Mouse (Mus musculus) left cerebral cortex, postnatal 10 days (tissue): ENCODE data around the gene Lrrc4. TPM values are rescaled to one million over a fixed set of nuclear protein-coding genes. Genes with fewer than 3 reads are reported as not detected.

Experiments
- DNase-seq, 2 experiments: peaks; one replicate each; pipeline ENCODE4 v3.0.0; 2021 to 2022; ENCODE audit warnings: low spot score in 2 of 2, mixed read lengths in 1 of 2; ENCODE audit errors: extremely low spot score in 1 of 2
- intact Hi-C: fragments of 180-260 bp; cut with DNase I; formaldehyde crosslinking; loops from one replicate; pipeline ENCODE4 v1.15.1; 2025
- total RNA-seq, 2 experiments: library from RNA; stranded (reverse); gene quantifications; 2 replicates each; pipeline ENCODE4 v1.2.3; 2021

Gene Lrrc4
- total RNA-seq: 10 to 100 TPM; 73.3 to 73.8 TPM

DNA sequence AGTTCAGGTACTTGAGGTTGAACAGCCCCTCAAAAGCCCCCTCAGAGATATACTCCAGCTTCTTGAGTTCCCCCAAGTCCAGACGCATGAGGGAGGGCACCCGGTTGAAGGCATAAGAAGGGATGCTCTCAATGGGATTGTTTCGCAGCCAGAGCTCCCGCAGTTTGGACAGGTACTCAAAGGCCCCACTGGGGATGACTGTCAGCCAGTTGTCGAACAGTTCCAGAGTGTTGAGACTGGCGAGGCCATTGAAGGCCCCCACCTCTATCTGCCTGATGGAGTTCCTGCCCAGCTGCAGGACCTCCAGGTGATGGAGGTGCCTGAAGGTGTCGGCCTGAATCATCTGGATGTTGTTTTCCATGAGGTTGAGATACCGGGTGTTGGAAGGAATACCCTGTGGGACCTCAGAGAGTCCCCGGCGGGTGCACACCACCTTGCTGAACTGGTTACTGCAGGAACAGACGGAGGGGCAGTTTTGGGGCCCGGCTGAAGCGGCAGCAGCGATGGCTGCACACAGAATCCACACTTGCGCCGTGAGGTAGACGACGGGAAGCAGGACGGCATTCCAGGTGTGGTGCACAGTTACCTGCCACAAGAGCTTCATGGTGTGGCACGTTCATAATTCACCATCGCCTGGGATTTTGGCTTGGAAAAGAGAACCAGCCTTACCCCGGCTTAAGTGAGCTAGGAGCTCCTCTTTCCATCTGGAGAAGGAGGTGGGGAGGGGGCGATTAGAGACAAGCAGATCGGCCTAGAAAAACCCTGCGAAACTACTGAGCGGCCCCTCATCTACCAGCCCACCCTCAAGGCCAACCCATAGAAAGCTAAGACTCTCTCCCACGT, at the start of gene Lrrc4:
Lrrc4 (minus strand) TSS at position 737 of the 843 bp plus-strand sequence.
- no peak for DNase-seq
- intact Hi-C loops: loop anchor here (5.0 to 10.0 kb wide), 3 partner anchors 191 to 314 kb away; no protein-coding TSS in a partner anchor

DNA sequence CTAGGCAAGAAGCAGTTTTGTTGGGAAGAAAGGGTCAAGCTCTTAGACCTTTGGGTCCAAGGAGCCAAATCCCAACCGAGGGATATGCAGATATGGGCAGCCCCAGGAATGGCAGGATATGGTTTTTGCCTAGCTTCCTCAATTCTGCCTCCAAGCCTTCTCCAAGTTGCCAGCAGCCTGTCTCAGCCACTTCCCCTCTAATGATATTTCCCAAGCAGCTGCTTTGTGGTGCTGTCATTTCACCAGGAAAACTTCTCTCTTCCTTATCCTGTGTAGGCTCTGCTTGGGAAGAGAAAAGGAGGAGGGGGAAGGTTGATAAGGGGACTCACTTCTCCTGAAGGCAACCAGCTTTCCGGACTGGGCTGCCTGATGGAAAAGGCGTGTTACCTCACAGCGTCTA, 49.4 kb upstream of the Lrrc4 start:
- no peak for DNase-seq
- intact Hi-C loops: no loop called here

DNA sequence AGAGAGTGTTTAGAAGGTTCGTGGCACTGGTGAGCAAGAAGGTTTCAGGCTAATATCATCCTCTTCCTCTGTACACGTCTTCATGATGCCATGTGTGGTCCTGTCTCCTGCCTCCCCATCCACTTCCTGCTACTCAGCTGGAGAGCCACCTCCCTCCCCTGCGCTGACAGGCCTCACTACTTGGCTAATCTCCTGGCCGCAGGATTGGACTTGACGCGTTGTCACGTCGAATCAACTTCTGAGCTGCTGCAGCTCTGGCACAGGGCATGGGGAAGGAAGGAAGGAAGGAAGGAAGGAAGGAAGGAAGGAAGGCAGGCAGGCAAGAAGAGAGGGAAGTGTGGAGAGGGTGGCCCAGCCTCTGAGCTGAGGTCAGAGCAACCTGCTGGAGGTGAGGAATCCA, 47.8 kb upstream of the Lrrc4 start:
- DNase-seq: no peak
- intact Hi-C loops: no loop called here

DNA sequence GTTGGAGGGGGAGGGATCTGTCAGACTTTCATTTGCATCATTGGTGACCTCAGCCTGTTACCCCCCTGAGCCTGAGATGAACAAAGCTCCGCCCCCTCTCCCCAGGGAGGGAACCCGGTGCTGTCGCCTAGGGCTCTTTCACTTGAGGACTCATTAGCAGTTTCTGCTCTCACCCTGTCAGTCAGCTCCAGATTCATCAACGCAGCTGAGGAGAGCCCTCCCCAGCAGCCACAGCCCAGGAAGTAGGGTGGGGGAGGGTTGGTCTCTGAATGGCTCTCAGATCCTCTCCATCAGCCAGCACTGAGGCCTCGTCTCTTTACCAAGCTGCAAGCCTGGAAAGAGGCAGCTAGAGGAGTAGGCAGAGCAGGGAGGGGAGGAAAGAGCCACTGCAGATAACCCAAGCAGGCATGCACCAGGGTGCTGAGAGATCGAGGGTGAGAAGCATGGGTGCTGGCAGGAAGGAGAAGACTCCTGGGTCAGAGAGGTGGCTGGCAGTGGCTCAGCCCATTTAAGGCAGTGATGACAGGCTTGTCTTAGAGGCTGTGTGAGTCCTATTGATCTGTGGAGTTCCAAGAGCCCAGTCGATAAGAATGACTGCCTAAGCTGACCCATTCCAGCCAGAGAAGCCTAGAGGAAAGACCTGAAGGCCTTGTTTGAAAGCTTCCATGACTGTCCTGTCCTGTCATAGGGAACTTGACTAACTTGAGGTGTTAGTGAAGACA, 46.6 kb upstream of the Lrrc4 start:
- DNase-seq: peak; percentile 36 to 52
- intact Hi-C loops: no loop called here

DNA sequence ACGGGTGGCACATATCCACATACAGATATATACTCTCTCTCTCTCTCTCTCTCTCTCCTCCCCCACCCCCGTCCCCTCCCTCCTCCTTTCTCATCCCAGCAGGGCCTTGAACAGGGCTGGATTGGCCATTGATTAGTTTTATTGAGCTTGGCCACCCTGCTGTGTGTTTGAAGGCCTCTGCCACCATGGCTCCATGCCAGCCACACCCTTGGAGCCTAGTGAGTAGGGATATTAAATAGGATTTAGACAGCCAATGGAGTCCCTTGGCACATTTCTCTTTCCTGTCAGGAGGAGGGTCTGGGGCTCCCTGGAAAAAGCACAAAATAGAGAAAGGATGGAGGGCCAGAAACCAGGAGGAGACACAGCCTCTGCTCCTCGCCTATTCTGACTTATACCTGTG, 44.9 kb upstream of the Lrrc4 start:
- intact Hi-C loops: no loop called here
- no peak for DNase-seq

DNA sequence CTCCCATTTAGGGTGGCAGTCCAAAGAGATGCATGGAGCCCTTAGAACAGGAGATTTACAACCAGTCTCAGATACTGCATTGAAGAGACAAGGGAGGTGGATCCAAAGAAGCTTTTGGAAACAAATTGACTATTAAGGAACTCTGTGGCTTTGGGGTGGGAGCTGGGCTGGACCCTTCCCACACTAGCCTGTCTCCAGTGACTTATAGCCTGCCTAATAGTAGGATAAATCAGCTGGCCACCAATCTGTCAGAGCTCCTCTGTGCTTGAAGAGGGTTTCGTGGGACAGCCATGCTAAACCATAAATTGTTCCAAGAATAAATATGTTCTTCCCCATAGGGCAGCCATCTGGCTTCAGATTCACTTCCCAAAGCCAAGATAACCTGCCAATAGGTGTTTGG, 43.8 kb upstream of the Lrrc4 start:
- intact Hi-C loops: no loop called here
- DNase-seq: no peak

DNA sequence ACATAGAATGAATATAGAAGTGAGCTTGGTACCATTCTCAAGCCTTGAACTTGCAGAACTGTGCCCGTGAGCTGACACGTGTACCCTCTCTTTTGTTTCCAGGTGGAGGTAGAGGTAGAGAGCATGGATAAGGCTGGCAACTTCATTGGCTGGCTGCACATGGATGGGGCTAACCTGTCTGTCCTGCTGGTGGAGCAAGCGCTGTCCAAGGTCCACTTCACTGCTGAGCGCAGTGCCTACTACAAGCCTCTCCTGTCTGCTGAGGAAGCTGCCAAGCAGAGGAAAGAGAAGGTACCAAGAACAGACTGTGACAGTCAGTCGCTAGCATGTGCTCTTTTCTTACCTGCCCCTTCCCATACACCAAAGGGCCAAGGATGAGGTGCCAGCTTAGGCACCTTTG, 43.2 kb upstream of the Lrrc4 start:
- intact Hi-C loops: no loop called here
- no peak for DNase-seq

DNA sequence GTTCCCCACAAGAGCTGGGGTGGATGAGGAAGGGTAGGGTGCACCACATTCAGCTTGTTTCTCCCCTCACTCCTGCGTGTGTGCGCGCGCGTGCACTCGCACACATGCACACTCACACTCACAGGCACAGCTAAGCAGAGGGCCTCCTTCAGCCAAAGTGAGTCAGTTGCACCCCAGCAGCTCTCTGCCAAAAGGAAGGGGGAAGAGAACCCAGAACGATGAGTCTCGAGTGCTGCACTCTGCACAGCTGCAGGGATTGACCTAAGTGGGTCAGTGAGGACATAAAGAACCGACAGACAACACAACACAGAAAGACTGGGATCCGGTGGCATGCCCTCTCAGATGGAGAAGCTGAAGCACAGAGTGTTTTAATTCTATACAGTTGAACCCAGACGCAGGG, 42.5 kb upstream of the Lrrc4 start:
- no peak for DNase-seq
- intact Hi-C loops: no loop called here

DNA sequence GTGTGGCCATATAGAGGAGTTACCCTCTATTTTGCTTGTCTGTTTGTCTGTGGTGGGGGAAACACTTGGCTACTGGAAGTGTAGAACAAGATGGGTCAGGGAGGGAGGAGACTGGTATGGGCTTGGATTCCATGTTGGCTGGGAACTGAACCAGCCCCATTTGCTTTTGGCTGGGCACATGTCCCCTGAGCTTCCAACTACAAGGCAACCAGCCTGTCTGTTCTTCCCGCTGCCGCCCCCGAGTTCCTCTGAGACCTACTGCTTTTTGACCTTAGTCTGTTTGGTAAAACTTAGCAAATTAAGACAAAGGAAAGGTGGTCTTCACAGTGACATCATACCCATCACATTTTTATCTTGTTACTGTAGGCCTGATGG, 40.9 kb upstream of the Lrrc4 start:
- intact Hi-C loops: no loop called here
- no peak for DNase-seq

DNA sequence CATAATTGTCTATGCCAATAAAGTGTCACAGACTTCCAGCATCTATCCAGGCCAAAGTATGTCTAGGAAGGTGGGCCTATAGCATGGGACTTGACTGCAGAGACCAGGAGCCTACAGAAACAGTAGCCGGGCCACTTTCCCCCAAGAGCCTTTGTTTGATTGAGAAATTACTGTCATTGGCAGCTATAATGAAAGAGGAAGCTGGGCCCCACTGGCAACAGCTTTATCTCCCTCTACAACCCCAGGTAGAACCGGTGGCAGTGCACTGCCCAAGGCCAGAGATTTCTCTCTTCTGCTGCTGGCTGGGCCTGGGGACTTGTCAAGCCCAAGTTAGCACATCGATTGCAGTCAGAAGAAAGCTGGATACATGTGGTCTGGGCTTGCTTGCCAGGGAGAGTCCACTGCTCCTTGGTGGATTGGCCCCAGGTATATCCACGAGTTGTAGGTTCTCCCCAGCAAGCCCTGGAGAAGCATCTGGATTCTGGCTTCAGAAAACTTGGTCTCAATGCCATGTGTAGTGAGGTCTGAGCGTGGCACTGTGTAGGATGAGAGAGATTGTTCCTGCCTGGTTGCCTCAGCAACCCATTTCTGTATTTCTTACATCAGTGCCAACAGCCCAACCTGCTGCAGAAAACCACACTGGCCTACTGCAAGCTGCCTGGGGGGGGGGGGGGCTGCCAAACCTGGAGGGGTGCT, 40.3 kb upstream of the Lrrc4 start:
- intact Hi-C loops: no loop called here
- DNase-seq: peak in 1 of 2 experiments; percentile 42

DNA sequence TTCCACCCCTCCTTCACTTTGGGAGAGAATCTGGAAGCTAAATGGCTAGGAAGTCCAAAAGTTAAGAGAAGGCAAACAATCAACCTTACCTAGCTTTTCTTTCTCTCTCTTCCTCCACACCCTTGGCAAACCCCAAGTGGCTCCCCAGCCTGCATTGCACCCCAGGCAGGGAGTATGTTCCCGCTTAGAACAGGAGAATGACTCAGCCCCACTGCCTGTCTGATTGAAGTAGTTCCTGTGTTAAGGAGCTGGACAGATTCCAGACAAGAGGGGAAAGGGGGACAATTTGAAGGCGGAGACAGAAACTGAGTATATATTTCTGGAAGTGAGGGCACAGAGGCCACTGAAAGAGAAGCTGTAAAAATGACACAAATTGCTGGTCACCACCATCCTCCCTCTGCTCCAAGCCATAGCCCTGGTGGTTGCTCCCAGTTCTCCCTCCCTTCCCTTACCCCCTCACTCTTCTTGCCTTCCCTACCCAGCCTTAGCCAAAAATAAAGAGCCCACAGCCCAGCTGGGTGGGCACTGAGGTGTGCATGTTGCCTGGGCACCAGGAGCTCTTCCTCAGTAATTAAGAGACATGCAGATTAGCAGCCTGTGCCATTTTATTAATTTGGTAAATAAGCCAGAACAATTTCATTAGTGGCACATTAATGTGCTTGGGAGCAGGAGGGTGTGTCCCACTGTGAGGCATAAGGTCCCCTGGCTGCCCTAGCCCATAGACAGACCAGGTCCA, 36.1 kb upstream of the Lrrc4 start:
- intact Hi-C loops: no loop called here
- no peak for DNase-seq

DNA sequence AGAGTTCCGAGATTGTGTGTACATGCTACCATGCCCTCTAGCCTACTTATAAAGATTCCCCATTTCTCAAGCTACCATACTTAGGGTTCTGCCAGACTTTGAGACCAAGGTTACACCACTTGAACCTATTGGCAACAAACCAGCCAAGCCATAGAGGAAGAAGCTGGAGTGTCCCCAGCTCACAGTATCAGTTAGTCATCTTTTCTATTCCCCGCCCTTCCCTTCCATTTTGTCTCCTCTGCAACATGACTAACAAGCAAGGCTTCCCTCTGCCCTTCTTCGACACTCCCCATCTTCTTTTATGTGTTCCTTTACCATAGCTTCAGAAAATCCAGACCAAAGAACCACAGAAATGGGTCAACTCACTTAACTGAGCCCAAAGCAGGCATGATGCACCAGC, 34.7 kb upstream of the Lrrc4 start:
- intact Hi-C loops: no loop called here
- DNase-seq: no peak

DNA sequence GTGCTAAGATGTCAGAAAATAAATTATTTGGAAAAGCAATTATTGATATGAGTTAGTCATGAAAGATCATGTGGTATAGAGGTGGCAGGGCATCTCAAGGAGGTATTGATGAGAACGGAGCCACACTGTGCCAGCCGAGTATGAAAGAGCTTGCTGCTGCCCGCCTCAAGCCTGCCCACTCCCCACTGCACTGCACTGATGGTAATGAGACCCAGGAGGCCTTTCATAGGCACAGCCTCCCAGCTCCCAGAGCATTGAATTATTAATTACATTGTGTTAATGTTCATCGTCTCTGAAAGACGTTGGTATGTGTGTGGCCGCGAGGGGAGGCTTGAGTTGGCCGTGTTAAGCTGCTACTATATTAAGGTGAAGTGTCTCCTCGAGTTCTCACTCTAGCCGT, 33.6 kb upstream of the Lrrc4 start:
- DNase-seq: no peak
- intact Hi-C loops: no loop called here

DNA sequence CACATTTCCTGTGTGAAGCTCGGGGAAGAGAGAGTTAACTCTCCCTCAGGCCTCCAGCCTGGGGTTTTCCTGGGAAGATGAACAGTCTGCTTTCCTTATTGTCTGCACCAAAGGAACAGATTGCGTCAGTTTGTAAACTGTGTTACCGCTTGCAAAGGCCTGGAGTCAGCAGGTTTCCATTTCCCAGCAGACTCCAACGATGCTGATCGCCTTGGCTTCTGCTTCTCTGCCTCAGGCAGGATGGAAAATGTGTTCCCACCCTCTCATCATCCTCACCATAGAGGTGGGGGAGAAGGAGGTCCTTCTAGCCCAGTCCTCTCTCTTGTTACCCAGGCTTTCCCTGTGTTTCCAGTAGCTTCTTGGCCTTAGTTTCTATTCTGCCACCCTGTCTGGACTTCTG, 33.1 kb upstream of the Lrrc4 start:
- intact Hi-C loops: no loop called here
- DNase-seq: peak in 1 of 2 experiments; percentile 47

DNA sequence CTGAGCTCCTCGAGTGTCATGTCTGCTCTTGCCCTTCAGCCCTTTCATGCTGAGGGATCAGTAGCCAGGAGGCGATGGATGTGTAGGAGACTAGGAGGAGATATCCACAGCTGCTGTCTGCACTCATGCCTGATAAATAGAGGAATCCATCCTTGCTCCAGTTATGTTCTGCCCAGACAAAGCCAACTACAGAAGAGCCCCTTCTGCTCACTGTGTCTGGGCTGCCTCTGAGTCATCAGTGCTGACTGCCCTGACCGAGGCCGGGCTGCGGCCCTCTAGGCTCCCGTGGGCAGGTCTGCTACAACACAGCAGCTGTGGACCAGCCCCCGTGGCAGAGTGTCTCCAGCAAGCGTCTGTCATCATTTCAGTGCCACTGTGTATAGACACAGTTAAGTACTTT, 30.8 kb upstream of the Lrrc4 start:
- no peak for DNase-seq
- intact Hi-C loops: no loop called here

DNA sequence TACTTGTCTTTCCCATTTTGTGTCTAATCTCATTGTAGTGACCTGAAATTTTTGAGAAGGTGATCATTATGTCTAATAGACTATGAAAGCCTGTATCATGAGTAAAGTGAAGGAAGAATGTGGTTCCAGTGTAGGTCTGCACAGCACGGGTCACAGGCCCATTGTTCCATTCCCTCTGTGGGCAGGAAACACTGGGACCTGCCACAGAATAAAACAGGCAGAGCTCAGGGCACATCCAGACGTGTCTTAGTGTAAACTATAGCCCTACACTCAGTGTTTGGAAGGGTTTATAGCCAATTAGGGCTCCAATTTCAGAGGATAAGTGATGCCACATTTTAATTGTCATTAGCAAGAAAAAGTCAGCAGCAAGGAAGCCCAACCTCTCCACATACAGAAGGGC, 29.4 kb upstream of the Lrrc4 start:
- no peak for DNase-seq
- intact Hi-C loops: no loop called here

DNA sequence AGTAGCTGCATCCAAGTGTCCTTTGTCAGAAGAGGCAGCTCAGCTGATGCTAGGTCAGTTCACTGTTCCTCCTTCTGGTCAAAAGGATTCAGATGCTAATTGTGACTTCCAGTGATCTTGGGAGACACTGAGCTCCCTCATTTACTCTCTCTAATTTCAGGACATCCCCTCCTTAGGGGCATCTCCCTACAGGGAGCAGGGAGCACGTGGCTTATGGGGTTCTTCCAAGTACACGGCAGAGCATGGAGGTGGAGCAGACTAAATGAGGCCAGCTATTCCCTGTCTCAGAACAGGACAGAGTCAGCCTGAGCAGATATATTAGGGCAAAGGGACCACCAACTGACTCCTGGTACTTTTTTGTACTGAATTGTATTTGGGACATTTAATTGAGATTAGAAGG, 28.9 kb upstream of the Lrrc4 start:
- intact Hi-C loops: no loop called here
- no peak for DNase-seq

DNA sequence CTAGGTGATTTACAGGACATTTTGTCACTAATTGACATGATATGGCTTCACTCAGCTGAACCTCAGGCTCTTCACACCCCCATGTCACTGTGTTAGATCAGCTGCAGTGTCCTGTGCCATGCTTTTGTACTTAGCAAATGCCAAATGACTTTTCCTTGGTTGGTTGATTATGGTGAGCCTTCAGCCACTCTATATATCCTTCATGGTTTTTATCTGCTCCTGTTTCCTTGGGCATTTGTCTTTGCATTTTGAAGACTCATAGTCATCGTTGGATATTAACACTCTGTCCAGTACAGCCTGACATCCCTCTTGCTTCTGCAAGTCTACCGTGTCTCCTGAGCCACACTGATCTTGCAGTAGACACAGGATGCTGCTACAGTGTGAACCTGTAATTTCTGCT, 27.5 kb upstream of the Lrrc4 start:
- no peak for DNase-seq
- intact Hi-C loops: no loop called here
